Mouse (Mus musculus): Measurements from ENCODE around the gene Pla2g15. TPM values are rescaled to one million over a fixed set of nuclear protein-coding genes. Genes with fewer than 3 reads are reported as not detected.

The Pla2g15 gene
- total and polyA plus RNA-seq, 2 experiments from 2014 or later, result 14.6 to 18.2 TPM

- Histone ChIP-seq H3K27me3 (ENCODE audit: insufficient read depth, low read length) (peaks cover 18% of the 10 kb centered on the region), H3K4me3 (ENCODE audit: low read length) (no peak overlapping the region), H3K36me3 (ENCODE audit: insufficient read depth, low read length) (no peaks in the 10 kb centered on the region), H3K27ac (no peak overlapping the region), H3K4me1 (ENCODE audit: insufficient read depth, low read length) (peaks cover 20% of the 10 kb centered on the region), H3K9me3 (ENCODE audit: low read length) (no peaks in the 10 kb centered on the region), H3K9ac (replicated peaks; ENCODE audit: low read length) (no peak overlapping the region), H3K4me2 (ENCODE audit: low read depth, low read length) (no peak overlapping the region)
- no peak for DNase-seq (ENCODE audit: low spot score)
- WGBS, result 74% methylated on average over 5 of the region's 5 CpGs
- ATAC-seq, result no peak
- TF ChIP-seq CTCF (IDR thresholded peaks at IDR 0.05; ENCODE audit: low read depth), result no peak
These were observed 10.0 kb upstream of the Pla2g15 start for GRCm38 (mm10) chr8:106140191-106140590.

GRCm38 (mm10) chr8:106140769-106141168 lies 9.4 kb upstream of the Pla2g15 start:
- Histone ChIP-seq H3K9me3 (ENCODE audit: low read length) (no peaks in the 10 kb centered on the region), H3K9ac (replicated peaks; ENCODE audit: low read length) (no peak overlapping the region), H3K4me3 (ENCODE audit: low read length) (no peak overlapping the region), H3K27ac (no peak overlapping the region), H3K4me2 (ENCODE audit: low read depth, low read length) (no peak overlapping the region), H3K4me1 (ENCODE audit: insufficient read depth, low read length) (peaks cover 20% of the 10 kb centered on the region), H3K27me3 (ENCODE audit: insufficient read depth, low read length) (peaks cover 14% of the 10 kb centered on the region), H3K36me3 (ENCODE audit: insufficient read depth, low read length) (no peaks in the 10 kb centered on the region)
- ATAC-seq (peak; percentile 77), DNase-seq (ENCODE audit: low spot score) (peak; percentile 90)
- peak; percentile 96 for TF ChIP-seq CTCF (IDR thresholded peaks at IDR 0.05; ENCODE audit: low read depth)
- 16% methylated on average over 13 of the region's 13 CpGs for WGBS

GRCm38 (mm10) chr8:106145331-106145730 lies 4.9 kb upstream of the Pla2g15 start:
- no peak overlapping the region for H3K27ac ChIP-seq
- no peaks in the 10 kb centered on the region for H3K36me3 ChIP-seq (ENCODE audit: insufficient read depth, low read length)
- no peak overlapping the region for H3K4me3 ChIP-seq (ENCODE audit: low read length)
- H3K4me1 ChIP-seq (ENCODE audit: insufficient read depth, low read length), result no peaks in the 10 kb centered on the region
- H3K9me3 ChIP-seq (ENCODE audit: low read length), result no peaks in the 10 kb centered on the region
- no peak overlapping the region for H3K4me2 ChIP-seq (ENCODE audit: low read depth, low read length)
- ATAC-seq (no peak), DNase-seq (ENCODE audit: low spot score) (no peak)
- TF ChIP-seq CTCF (IDR thresholded peaks at IDR 0.05; ENCODE audit: low read depth), result no peak
- no peaks in the 10 kb centered on the region for H3K27me3 ChIP-seq (ENCODE audit: insufficient read depth, low read length)
- no peak overlapping the region for H3K9ac ChIP-seq (replicated peaks; ENCODE audit: low read length)
- WGBS, result 95% methylated on average over 2 of the region's 2 CpGs

- H3K4me3 ChIP-seq (ENCODE audit: low read length), result no peak overlapping the region
- H3K9ac ChIP-seq (replicated peaks; ENCODE audit: low read length), result no peak overlapping the region
- H3K36me3 ChIP-seq (ENCODE audit: insufficient read depth, low read length), result no peaks in the 10 kb centered on the region
- WGBS, result 89% methylated on average over 4 of the region's 4 CpGs
- peaks cover 5% of the 10 kb centered on the region; the same call in 1 of the 2 replicates for H3K4me1 ChIP-seq (ENCODE audit: insufficient read depth, low read length)
- no peak for DNase-seq (ENCODE audit: low spot score)
- no peak for TF ChIP-seq CTCF (IDR thresholded peaks at IDR 0.05; ENCODE audit: low read depth)
- no peak for ATAC-seq
- H3K9me3 ChIP-seq (ENCODE audit: low read length), result no peaks in the 10 kb centered on the region
- H3K27ac ChIP-seq, result no peak overlapping the region
- no peak overlapping the region for H3K4me2 ChIP-seq (ENCODE audit: low read depth, low read length)
- no peaks in the 10 kb centered on the region for H3K27me3 ChIP-seq (ENCODE audit: insufficient read depth, low read length)
These were observed 4.2 kb upstream of the Pla2g15 start for GRCm38 (mm10) chr8:106146014-106146413.

- Histone ChIP-seq H3K9ac (replicated peaks; ENCODE audit: low read length) (no peak overlapping the region), H3K9me3 (ENCODE audit: low read length) (no peaks in the 10 kb centered on the region), H3K27ac (no peak overlapping the region), H3K36me3 (ENCODE audit: insufficient read depth, low read length) (no peaks in the 10 kb centered on the region), H3K4me1 (ENCODE audit: insufficient read depth, low read length) (peaks cover 11% of the 10 kb centered on the region), H3K4me3 (ENCODE audit: low read length) (no peak overlapping the region), H3K27me3 (ENCODE audit: insufficient read depth, low read length) (no peaks in the 10 kb centered on the region), H3K4me2 (ENCODE audit: low read depth, low read length) (no peak overlapping the region)
- ATAC-seq (no peak), DNase-seq (ENCODE audit: low spot score) (no peak)
- 82% methylated on average over 6 of the region's 6 CpGs for WGBS
- no peak for TF ChIP-seq CTCF (IDR thresholded peaks at IDR 0.05; ENCODE audit: low read depth)
These were observed 2.2 kb upstream of the Pla2g15 start for GRCm38 (mm10) chr8:106147868-106148565.

- H3K36me3 ChIP-seq (ENCODE audit: insufficient read depth, low read length), result no peaks in the 10 kb centered on the region
- H3K9me3 ChIP-seq (ENCODE audit: low read length), result no peaks in the 10 kb centered on the region
- H3K4me3 ChIP-seq (ENCODE audit: low read length), result no peak overlapping the region
- no peak for ATAC-seq
- H3K4me2 ChIP-seq (ENCODE audit: low read depth, low read length), result no peak overlapping the region
- peaks cover 11% of the 10 kb centered on the region for H3K4me1 ChIP-seq (ENCODE audit: insufficient read depth, low read length)
- WGBS, result 91% methylated on average over 6 of the region's 6 CpGs
- no peak overlapping the region for H3K9ac ChIP-seq (replicated peaks; ENCODE audit: low read length)
- no peak overlapping the region for H3K27ac ChIP-seq
- TF ChIP-seq CTCF (IDR thresholded peaks at IDR 0.05; ENCODE audit: low read depth), result no peak
- DNase-seq (ENCODE audit: low spot score), result no peak
- H3K27me3 ChIP-seq (ENCODE audit: insufficient read depth, low read length), result no peaks in the 10 kb centered on the region
These were observed 1.2 kb upstream of the Pla2g15 start for GRCm38 (mm10) chr8:106149025-106149424.

GRCm38 (mm10) chr8:106150653-106151000 lies 428 bp downstream of the Pla2g15 start:
- Histone ChIP-seq H3K4me1 (ENCODE audit: insufficient read depth, low read length) (peaks cover 11% of the 10 kb centered on the region), H3K27me3 (ENCODE audit: insufficient read depth, low read length) (no peaks in the 10 kb centered on the region), H3K4me3 (ENCODE audit: low read length) (peak overlapping the region; percentile 82), H3K27ac (no peak overlapping the region), H3K4me2 (ENCODE audit: low read depth, low read length) (peak overlapping the region; percentile 57), H3K9me3 (ENCODE audit: low read length) (no peaks in the 10 kb centered on the region), H3K9ac (replicated peaks; ENCODE audit: low read length) (peak overlapping the region; percentile 79), H3K36me3 (ENCODE audit: insufficient read depth, low read length) (no peaks in the 10 kb centered on the region)
- DNase-seq (ENCODE audit: low spot score) (no peak), ATAC-seq (no peak)
- WGBS, result 17% methylated on average over 8 of the region's 8 CpGs
- TF ChIP-seq CTCF (IDR thresholded peaks at IDR 0.05; ENCODE audit: low read depth), result no peak
